Mouse (Mus musculus): ENCODE data around the gene 1700092M07Rik. TPM values are rescaled to one million over a fixed set of nuclear protein-coding genes. Genes with fewer than 3 reads are reported as not detected.

Gene 1700092M07Rik
- polyA plus RNA-seq, 1 experiment, result 1.8 TPM

DNA sequence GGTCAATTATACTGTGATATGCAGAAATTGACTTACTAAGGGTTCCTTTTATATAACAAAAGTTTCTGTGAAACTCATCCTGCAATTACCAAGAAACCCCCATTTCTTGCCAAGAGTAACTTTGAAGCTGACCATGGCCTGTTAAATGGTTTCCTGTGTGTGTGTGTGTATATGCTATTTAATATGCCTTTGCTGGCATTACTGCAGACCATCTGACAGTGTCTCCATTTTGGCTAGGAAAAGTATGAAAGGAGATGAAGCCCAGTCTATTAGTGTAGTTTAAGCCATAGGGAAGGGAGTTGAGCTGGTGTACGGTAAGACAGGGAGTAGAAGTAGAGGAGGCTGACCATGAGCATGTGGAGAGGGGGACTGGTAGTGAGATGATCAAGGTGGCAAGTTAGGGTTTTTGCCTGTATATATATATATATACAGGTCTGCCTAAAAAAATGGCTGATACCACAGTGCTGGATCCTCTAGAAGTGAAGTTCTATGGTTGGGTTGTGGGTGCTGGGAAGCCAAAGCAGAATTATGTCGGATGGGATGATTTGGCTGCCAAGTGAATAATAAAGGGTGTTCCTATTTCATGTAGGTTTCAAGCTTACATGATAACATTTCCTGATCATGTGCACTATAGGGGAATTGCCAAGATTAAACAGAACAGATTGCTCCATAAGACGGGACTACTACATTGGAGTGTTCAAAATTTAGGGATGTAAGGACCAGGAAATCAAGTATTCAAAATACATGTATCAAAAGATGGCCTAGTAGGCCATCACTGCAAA is 13.7 kb upstream of the 1700092M07Rik start:
- TF ChIP-seq GATA1 (IDR thresholded peaks at IDR 0.05; ENCODE audit: low read length), result no peak

DNA sequence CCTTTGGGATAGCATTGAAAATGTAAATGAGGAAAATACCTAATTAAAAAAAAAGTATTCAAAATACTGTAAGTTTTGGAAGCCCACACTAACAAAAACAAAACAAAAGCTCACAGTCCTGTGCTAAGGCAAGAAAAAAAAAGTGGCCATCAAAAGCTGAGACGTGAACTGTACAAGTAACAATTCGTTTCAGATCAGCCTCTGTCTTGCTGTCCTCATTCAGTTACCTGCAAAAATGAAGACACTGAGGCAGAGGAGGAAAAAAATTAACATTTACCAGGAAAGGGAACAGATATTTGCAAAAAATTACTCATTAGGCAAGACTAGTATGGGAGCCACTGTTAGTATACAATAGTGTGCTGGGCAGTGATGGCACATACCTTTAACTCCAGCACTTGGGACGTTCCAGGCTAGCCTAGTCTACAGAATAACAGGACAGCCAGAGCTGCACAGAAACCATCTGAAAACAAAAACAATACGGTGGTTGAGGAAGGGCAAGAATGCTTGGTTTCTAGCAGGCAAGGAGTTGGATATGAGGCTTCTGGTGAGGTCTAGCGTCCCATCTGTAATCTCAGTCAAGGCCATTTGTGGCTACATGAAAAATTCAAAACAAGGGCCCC is 12.9 kb upstream of the 1700092M07Rik start:
- TF ChIP-seq GATA1 (IDR thresholded peaks at IDR 0.05; ENCODE audit: low read length), result no peak

GRCm38 (mm10) chr19:8734334-8734733 is 6.2 kb upstream of the 1700092M07Rik start:
- TF ChIP-seq GATA1 (IDR thresholded peaks at IDR 0.05; ENCODE audit: low read length), result no peak

DNA sequence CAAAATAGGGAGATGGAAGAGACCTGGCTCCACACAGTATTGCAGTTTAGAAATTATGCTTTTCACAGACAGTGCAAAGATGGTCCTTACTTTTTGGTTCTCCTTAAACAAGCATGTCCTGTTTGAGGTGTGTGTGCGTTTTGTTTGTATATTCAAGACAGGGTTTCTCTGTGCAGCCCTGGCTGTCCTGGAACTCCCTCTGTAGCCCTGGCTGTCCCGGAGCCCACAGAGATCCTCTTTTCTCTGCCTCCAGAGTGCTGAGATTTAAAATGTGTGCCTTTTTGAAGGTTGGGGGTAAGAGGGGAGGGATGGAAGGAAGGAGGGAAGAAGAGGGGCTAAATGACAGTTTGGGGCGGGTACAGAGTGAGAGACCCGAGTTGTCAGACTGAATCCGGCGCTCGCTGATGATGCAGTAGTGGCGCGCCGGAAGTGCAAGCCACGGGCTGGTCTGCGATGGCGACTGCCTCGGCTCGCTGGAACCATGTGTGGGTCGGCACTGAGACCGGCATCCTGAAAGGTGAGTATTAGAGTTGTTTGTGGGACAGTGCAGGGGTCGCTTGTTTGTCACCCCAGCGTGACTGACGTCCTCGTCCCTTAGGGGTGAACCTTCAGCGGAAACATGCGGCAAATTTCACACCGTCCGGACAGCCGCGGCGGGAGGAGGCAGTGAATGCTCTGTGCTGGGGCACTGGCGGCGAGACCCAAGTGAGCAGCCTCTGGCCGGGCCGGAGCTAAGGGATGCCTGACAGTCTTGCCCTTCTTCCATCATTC is 4.9 kb upstream of the 1700092M07Rik start, which contains the start of gene Wdr74:
TSS of gene Wdr74 (plus strand) at position 439 of the 771 bp plus-strand sequence.
- TF ChIP-seq GATA1 (IDR thresholded peaks at IDR 0.05; ENCODE audit: low read length), result no peak

- TF ChIP-seq GATA1 (IDR thresholded peaks at IDR 0.05; ENCODE audit: low read length), result no peak
These were observed 4.4 kb upstream of the 1700092M07Rik start for GRCm38 (mm10) chr19:8736160-8736467.

DNA sequence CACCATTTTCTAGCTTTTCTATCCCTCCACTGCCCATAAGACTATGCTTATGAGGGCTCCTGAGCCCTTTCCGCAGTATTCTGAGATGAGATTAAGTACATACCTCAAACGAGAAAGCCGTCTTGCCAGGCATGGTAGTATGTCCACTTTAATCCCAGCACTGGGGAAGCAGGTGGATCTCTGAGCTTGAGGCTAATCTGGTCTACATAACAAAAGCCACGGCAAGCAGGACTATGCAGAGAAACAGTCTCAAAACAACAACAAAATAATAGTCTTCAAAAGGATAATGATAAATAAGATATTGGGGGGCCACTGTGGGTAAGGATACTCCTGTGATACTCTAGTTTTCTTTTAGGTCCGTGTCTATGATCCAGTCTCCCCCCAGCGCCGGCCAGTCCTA is 1.6 kb upstream of the 1700092M07Rik start:
- no peak for TF ChIP-seq GATA1 (IDR thresholded peaks at IDR 0.05; ENCODE audit: low read length)

- no peak for TF ChIP-seq GATA1 (IDR thresholded peaks at IDR 0.05; ENCODE audit: low read length)
These were observed 872 bp upstream of the 1700092M07Rik start for GRCm38 (mm10) chr19:8739646-8740045.

DNA sequence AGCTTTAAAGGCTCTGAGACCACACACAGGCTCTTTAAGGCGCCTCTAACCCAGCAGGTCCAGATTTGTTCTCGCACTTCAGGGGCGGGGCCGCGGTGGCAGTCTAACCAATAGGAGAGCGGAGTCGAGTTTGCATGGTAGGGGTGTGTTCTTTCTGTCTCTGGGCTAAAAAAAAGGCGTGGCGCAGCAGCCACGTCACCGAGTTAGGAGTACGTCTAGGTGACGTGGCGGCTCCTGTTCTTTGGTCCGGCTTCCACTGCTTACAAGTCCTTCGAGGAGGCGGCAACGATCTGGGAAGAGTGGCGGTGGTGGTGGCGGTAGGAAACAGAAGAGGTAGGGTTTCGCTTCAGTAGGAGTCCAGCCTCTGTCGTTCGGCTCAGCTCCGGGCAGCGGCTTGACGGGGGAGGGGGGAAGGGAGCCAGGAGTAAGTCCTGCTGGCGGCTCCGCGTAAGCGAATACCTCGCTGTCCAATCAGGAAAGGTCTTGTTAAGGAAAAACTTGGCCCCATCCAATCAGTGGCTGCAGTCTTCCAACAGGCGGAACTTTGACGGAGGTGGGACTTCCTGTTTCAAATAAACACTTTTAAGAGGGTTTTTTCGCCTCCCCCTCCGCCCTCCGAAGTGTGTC is 838 bp downstream of the 1700092M07Rik start, which contains the start of gene Stx5a:
TSS of gene Stx5a (plus strand) at position 171 of the 627 bp plus-strand sequence.
- TF ChIP-seq GATA1 (IDR thresholded peaks at IDR 0.05; ENCODE audit: low read length), result no peak

DNA sequence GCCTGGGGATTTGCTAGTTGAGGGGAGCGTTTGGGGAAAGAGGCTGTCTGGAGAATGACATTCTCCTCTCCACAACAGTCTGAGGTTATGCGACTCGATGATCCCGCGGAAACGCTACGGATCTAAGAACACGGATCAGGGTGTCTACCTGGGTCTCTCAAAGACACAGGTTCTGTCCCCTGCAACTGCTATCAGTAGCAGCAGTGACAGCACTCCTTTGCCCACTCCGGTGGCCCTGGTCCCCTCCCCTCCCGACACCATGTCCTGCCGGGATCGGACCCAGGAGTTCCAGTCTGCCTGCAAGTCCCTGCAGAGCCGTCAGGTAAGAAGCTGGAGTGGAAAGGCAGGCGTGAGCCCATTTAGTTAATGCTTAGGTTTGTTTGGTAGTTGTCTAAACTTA is 1.7 kb downstream of the 1700092M07Rik start:
- no peak for TF ChIP-seq GATA1 (IDR thresholded peaks at IDR 0.05; ENCODE audit: low read length)

GRCm38 (mm10) chr19:8745382-8745781 is 4.9 kb downstream of the 1700092M07Rik start:
- TF ChIP-seq GATA1 (IDR thresholded peaks at IDR 0.05; ENCODE audit: low read length), result no peak

- no peak for TF ChIP-seq GATA1 (IDR thresholded peaks at IDR 0.05; ENCODE audit: low read length)
These were observed 6.8 kb downstream of the 1700092M07Rik start for GRCm38 (mm10) chr19:8747368-8747767.

GRCm38 (mm10) chr19:8755652-8756051 is 15.1 kb downstream of the 1700092M07Rik start:
- TF ChIP-seq GATA1 (IDR thresholded peaks at IDR 0.05; ENCODE audit: low read length), result no peak

GRCm38 (mm10) chr19:8756635-8757387 is 16.3 kb downstream of the 1700092M07Rik start, which contains the start of gene Nxf1:
Nxf1 (plus strand) TSS chr19:8757073.
- no peak for TF ChIP-seq GATA1 (IDR thresholded peaks at IDR 0.05; ENCODE audit: low read length)

DNA sequence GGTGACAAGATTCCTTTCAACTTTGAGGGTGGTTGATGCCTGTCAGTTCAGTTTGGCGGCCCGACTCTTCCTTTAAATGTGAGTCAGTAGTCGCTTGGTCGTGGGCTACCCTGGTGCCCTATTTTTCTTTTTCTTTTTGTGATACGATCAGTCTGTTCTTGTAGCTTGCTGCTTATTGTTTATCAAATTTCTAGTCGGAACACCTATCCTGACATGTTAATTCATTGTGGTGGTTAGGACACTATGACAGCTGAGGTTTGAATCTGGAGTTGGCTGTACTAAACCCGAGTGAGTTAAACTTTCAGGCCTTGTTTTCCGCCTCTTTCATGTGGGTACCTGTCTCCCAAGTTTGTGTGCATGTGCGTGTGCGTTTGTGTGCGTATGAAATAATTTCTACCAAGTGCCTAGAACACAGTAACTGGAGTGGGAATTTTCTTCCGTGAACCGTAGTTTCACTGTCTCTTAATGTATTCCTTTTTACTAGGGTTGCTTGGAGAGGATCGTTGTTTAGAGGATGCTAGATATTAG is 17.0 kb downstream of the 1700092M07Rik start:
- no peak for TF ChIP-seq GATA1 (IDR thresholded peaks at IDR 0.05; ENCODE audit: low read length)

DNA sequence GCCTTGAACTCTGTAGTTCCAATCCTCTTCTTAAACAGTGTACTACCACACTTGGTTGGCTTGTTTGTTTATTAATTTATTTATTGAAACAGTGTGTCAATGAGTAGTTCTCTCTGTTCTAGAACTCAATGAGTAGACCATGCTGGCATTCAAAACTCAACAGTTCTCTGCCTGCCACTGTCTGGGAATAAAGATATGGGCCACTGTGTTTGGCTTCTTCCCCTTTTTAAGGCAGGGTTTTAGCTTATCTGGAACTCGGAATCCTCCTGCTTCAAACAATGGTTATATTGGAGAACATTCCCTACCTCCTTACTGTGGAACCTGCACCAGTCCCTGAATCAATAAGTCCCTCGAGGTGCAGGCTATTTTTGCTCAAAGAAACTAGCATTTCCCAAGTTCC is 18.4 kb downstream of the 1700092M07Rik start:
- TF ChIP-seq GATA1 (IDR thresholded peaks at IDR 0.05; ENCODE audit: low read length), result no peak

Measured in G1E-ER4 (cell line).